Mouse (Mus musculus) MEL (cell line): ENCODE results near the gene Tmed10. TPM values are rescaled to one million over a fixed set of nuclear protein-coding genes. Genes with fewer than 3 reads are reported as not detected.

Source experiments
- DNase-seq: peaks from one replicate; pipeline ENCODE4 v3.0.0; 2011; ENCODE audit warnings: low read depth, low spot score
- H3K27ac ChIP-seq: 2 replicates; pipeline ENCODE4 v1.5.1; 2012; ENCODE audit warnings: low read depth, mild to moderate bottlenecking, control low read depth, low read length, moderate library complexity; ENCODE audit not compliant: control insufficient read depth
- H3K27me3 ChIP-seq, 2 experiments: fragments of 150-350 bp in 1 of 2; sonication (generic) in 1 of 2; 2 replicates each; pipeline ENCODE4 v1.6.1; 2012; ENCODE audit warnings: low read length in 2 of 2, mild to moderate bottlenecking in 2 of 2, improper control_type of control experiment in 1 of 2, moderate library complexity in 1 of 2; ENCODE audit not compliant: insufficient read depth in 2 of 2, control insufficient read depth in 1 of 2
- H3K36me3 ChIP-seq, 2 experiments: 2 replicates each; pipeline ENCODE4 v1.6.1; 2012 to 2014; ENCODE audit warnings: low read length in 2 of 2, improper control_type of control experiment in 1 of 2, inconsistent platforms in 1 of 2, mild to moderate bottlenecking in 1 of 2; ENCODE audit not compliant: insufficient read depth in 2 of 2, control insufficient read depth in 1 of 2
- H3K4me1 ChIP-seq, 2 experiments: fragments of 150-350 bp in 1 of 2; sonication (generic) in 1 of 2; 2 replicates each; pipeline ENCODE4 v1.6.1; 2012; ENCODE audit warnings: low read length in 2 of 2, improper control_type of control experiment in 1 of 2, mild to moderate bottlenecking in 1 of 2; ENCODE audit not compliant: insufficient read depth in 2 of 2, control insufficient read depth in 1 of 2
- H3K4me3 ChIP-seq, 2 experiments: fragments of 150-350 bp in 1 of 2; sonication (generic) in 1 of 2; 2 replicates each; pipeline ENCODE4 v1.5.1; 2012; ENCODE audit warnings: low read depth in 2 of 2, low read length in 2 of 2, mild to moderate bottlenecking in 2 of 2, moderate library complexity in 2 of 2, control low read depth in 1 of 2, improper control_type of control experiment in 1 of 2; ENCODE audit not compliant: control insufficient read depth in 1 of 2, insufficient read depth in 1 of 2
- H3K79me2 ChIP-seq: 2 replicates; pipeline ENCODE4 v1.6.1; 2012; ENCODE audit warnings: mild to moderate bottlenecking, low read length, moderate library complexity; ENCODE audit not compliant: control insufficient read depth, poor library complexity, insufficient read depth
- H3K9ac ChIP-seq: 2 replicates; pipeline ENCODE4 v1.6.1; 2012; ENCODE audit warnings: low read depth, mild to moderate bottlenecking, control low read depth, low read length, moderate library complexity; ENCODE audit not compliant: control insufficient read depth, poor library complexity, severe bottlenecking
- H3K9me3 ChIP-seq: fragments of 150-350 bp; sonication (generic); replicated peaks from 2 replicates; pipeline ENCODE4 v1.6.1; 2012; ENCODE audit warnings: mild to moderate bottlenecking, low read length, improper control_type of control experiment, moderate library complexity; ENCODE audit not compliant: insufficient read depth
- BHLHE40 ChIP-seq: IDR thresholded peaks from 2 replicates; pipeline ENCODE4 v1.6.1; 2012; ENCODE audit warnings: low read depth, mild to moderate bottlenecking, inconsistent platforms, low read length, improper control_type of control experiment, borderline replicate concordance
- CHD1 ChIP-seq: IDR thresholded peaks from 2 replicates; pipeline ENCODE4 v1.6.1; 2012; ENCODE audit warnings: low read depth, mild to moderate bottlenecking, inconsistent platforms, low read length, improper control_type of control experiment
- E2F4 ChIP-seq: IDR thresholded peaks from 2 replicates; pipeline ENCODE4 v1.6.1; 2011; ENCODE audit warnings: low read depth, low read length, improper control_type of control experiment, borderline replicate concordance
- EP300 ChIP-seq, 2 experiments: IDR thresholded peaks; 2 replicates each; pipeline ENCODE4 v1.6.1; 2011; ENCODE audit warnings: improper control_type of control experiment in 2 of 2, low read length in 2 of 2, low read depth in 1 of 2, mild to moderate bottlenecking in 1 of 2
- HCFC1 ChIP-seq: IDR thresholded peaks from 2 replicates; pipeline ENCODE4 v1.6.1; 2012; ENCODE audit warnings: low read depth, mild to moderate bottlenecking, inconsistent platforms, low read length, improper control_type of control experiment, moderate library complexity
- JUND ChIP-seq: IDR thresholded peaks from 2 replicates; pipeline ENCODE4 v1.6.1; 2011; ENCODE audit warnings: low read depth, mild to moderate bottlenecking, improper control_type of control experiment, low read length
- KAT2A ChIP-seq: conservative IDR thresholded peaks from 2 replicates; pipeline ENCODE4 v1.6.1; 2012; ENCODE audit warnings: low read depth, low read length, improper control_type of control experiment, inconsistent platforms
- MAX ChIP-seq: IDR thresholded peaks from 2 replicates; pipeline ENCODE4 v1.6.1; 2011; ENCODE audit warnings: low read length, improper control_type of control experiment
- MXI1 ChIP-seq: IDR thresholded peaks from 2 replicates; pipeline ENCODE4 v1.6.1; 2011; ENCODE audit warnings: mild to moderate bottlenecking, low read depth, low read length, improper control_type of control experiment
- NELFE ChIP-seq: IDR thresholded peaks from 2 replicates; pipeline ENCODE4 v1.6.1; 2011; ENCODE audit warnings: low read depth, low read length, improper control_type of control experiment
- POLR2A ChIP-seq, 2 experiments: IDR thresholded peaks; 2 replicates each; pipeline ENCODE4 v1.6.1; 2011 to 2012; ENCODE audit warnings: low read length in 2 of 2, mild to moderate bottlenecking in 2 of 2, control low read depth in 1 of 2, improper control_type of control experiment in 1 of 2, low read depth in 1 of 2, moderate library complexity in 1 of 2; ENCODE audit not compliant: control insufficient read depth in 1 of 2, insufficient read depth in 1 of 2, poor library complexity in 1 of 2
- RAD21 ChIP-seq: IDR thresholded peaks from 2 replicates; pipeline ENCODE4 v1.6.1; 2011; ENCODE audit warnings: mild to moderate bottlenecking, low read depth, low read length, improper control_type of control experiment
- SIN3A ChIP-seq: IDR thresholded peaks from 2 replicates; pipeline ENCODE4 v1.6.1; 2012; ENCODE audit warnings: low read length, improper control_type of control experiment, inconsistent platforms
- TAL1 ChIP-seq: IDR thresholded peaks from 2 replicates; pipeline ENCODE4 v1.6.1; 2012; ENCODE audit warnings: mild to moderate bottlenecking, inconsistent platforms, low read length, moderate library complexity, mixed read lengths
- TBP ChIP-seq: IDR thresholded peaks from 2 replicates; pipeline ENCODE4 v1.8.0; 2011; ENCODE audit warnings: low read depth, low read length, improper control_type of control experiment
- TCF12 ChIP-seq: IDR thresholded peaks from 2 replicates; pipeline ENCODE4 v1.6.1; 2014; ENCODE audit warnings: low read depth, mild to moderate bottlenecking, inconsistent platforms, low read length, improper control_type of control experiment, moderate library complexity
- ZKSCAN1 ChIP-seq: IDR thresholded peaks from 2 replicates; pipeline ENCODE4 v1.6.1; 2012; ENCODE audit warnings: low read depth, mild to moderate bottlenecking, inconsistent platforms, low read length, improper control_type of control experiment, moderate library complexity
- polyA plus RNA-seq, 2 experiments: library from polyadenylated mRNA; stranded (reverse) in 1 of 2; unstranded in 1 of 2; fragments of >175 nt in 1 of 2; fragments of >200 nt in 1 of 2; gene quantifications; 2 replicates each; pipeline versions ENCODE4 v1.2.1 to v1.2.4; 2012; ENCODE audit warnings: low replicate concordance in 2 of 2, low read depth in 1 of 2; ENCODE audit not compliant: insufficient read length in 2 of 2, insufficient read depth in 1 of 2, missing spikeins in 1 of 2
- total RNA-seq: library from RNA; depleted of rRNA; stranded (reverse); fragments of 300-350 nt; gene quantifications from 2 replicates; pipeline ENCODE4 v1.2.3, GENCODE M21; 2012

Tmed10 gene
- total and polyA plus RNA-seq, 3 experiments, result 45.7 to 229 (median 60.2) TPM

DNA sequence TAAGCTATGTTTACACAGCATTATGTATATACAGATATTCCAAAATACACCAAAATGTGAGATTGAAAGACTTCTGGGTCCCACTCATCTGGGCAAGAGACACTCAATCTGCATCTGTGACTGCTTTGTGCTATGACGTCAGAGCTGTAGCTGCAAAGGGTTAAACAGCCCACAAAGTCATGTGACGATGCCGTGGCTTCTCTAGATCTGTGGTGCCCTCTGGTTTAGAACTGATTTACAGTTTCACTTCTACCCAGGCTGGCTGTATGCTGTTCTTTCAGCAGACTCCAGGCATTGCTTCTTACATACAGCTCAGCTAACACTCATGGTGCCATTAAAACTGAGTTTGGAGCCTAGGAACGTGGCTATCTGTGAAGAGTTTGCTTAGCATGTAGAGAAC is 69.9 kb downstream of the Tmed10 start:
- TF ChIP-seq BHLHE40, result no peak
- no peak for TF ChIP-seq JUND
- no peak for TF ChIP-seq TAL1
- no peak for TF ChIP-seq SIN3A
- no peak for TF ChIP-seq RAD21
- TF ChIP-seq TBP, result no peak
- TF ChIP-seq HCFC1, result no peak
- no peak for TF ChIP-seq E2F4
- TF ChIP-seq EP300 (IDR thresholded peaks at IDR 0.05; ENCODE audit: low read depth in 1 of 2, low read length in 2 of 2), result no peak
- no peak for TF ChIP-seq POLR2A (IDR thresholded peaks at IDR 0.05; ENCODE audit: control insufficient read depth in 1 of 2, insufficient read depth in 1 of 2, low read depth in 1 of 2, low read length in 2 of 2, poor library complexity in 1 of 2)
- no peak for TF ChIP-seq ZKSCAN1
- TF ChIP-seq MAX, result no peak
- H3K9ac ChIP-seq, result no peak overlapping the region
- H3K36me3 ChIP-seq, result peaks cover 0 to 11% of the 10 kb centered on the region in 2 experiments; a peak in 2 of 4 replicates
- no peak overlapping the region for H3K4me3 ChIP-seq
- no peaks in the 10 kb centered on the region for H3K4me1 ChIP-seq
- H3K27me3 ChIP-seq, result no peaks in the 10 kb centered on the region
- H3K27ac ChIP-seq, result no peak overlapping the region
- no peaks in the 10 kb centered on the region for H3K9me3 ChIP-seq
- no peaks in the 10 kb centered on the region for H3K79me2 ChIP-seq
- DNase-seq, result no peak

- Histone ChIP-seq H3K27me3 (no peaks in the 10 kb centered on the region), H3K79me2 (no peaks in the 10 kb centered on the region), H3K4me3 (no peak overlapping the region), H3K9me3 (no peaks in the 10 kb centered on the region), H3K9ac (no peak overlapping the region), H3K4me1 (no peaks in the 10 kb centered on the region), H3K36me3 (peaks cover 0 to 11% of the 10 kb centered on the region in 2 experiments; a peak in 2 of 4 replicates), H3K27ac (no peak overlapping the region)
- DNase-seq, result no peak
- TF ChIP-seq JUND (no peak), TCF12 (no peak), SIN3A (no peak), NELFE (no peak), MXI1 (no peak), KAT2A (no peak), BHLHE40 (no peak), EP300 (IDR thresholded peaks at IDR 0.05; ENCODE audit: low read depth in 1 of 2, low read length in 2 of 2) (no peak), TAL1 (no peak), CHD1 (no peak)
Observed at GRCm38 (mm10) chr12:85303256-85303655, 71.4 kb downstream of the Tmed10 start.
